Mouse (Mus musculus): ENCODE measurements around the gene R3hdm2. TPM values are rescaled to one million over a fixed set of nuclear protein-coding genes. Genes with fewer than 3 reads are reported as not detected.

R3hdm2 gene
- total RNA-seq, 2 experiments from 2014 or later, result 97.8 to 120 TPM

- DNase-seq, result no peak
Observed at GRCm38 (mm10) chr10:127496156-127496555, 116.0 kb downstream of the R3hdm2 start.

- no peak for DNase-seq
Observed at GRCm38 (mm10) chr10:127499516-127499915, 119.4 kb downstream of the R3hdm2 start.

GRCm38 (mm10) chr10:127500042-127500441 is 119.9 kb downstream of the R3hdm2 start:
- no peak for DNase-seq

GRCm38 (mm10) chr10:127500894-127501893 is 121.1 kb downstream of the R3hdm2 start, which contains the start of gene Stac3:
Stac3 (plus strand) TSS chr10:127501686.
- DNase-seq, result peak; percentile 69

GRCm38 (mm10) chr10:127508239-127508638 is 128.1 kb downstream of the R3hdm2 start:
- peak; percentile 59 for DNase-seq

- DNase-seq, result peak; percentile 63
Observed at GRCm38 (mm10) chr10:127509051-127509836, 129.1 kb downstream of the R3hdm2 start.

GRCm38 (mm10) chr10:127509837-127510701 is 129.9 kb downstream of the R3hdm2 start:
- no peak for DNase-seq

GRCm38 (mm10) chr10:127510895-127511617 is 130.9 kb downstream of the R3hdm2 start:
- DNase-seq, result no peak

- DNase-seq, result no peak
Observed at GRCm38 (mm10) chr10:127511634-127512306, 131.6 kb downstream of the R3hdm2 start.

- DNase-seq, result no peak
Observed at GRCm38 (mm10) chr10:127512307-127512666, 132.2 kb downstream of the R3hdm2 start.

GRCm38 (mm10) chr10:127512813-127513212 is 132.7 kb downstream of the R3hdm2 start:
- peak; percentile 88 for DNase-seq

- no peak for DNase-seq
Observed at GRCm38 (mm10) chr10:127513501-127514091, 133.5 kb downstream of the R3hdm2 start.

GRCm38 (mm10) chr10:127514111-127514698 is 134.1 kb downstream of the R3hdm2 start:
- DNase-seq, result no peak

- peak; percentile 74 for DNase-seq
Observed at GRCm38 (mm10) chr10:127514764-127515163, 134.6 kb downstream of the R3hdm2 start, which contains the start of gene Ndufa4l2. Ndufa4l2 (plus strand) TSS chr10:127514967.

GRCm38 (mm10) chr10:127515271-127515982 is 135.3 kb downstream of the R3hdm2 start:
- DNase-seq, result no peak

GRCm38 (mm10) chr10:127515983-127516459 is 135.9 kb downstream of the R3hdm2 start:
- DNase-seq, result no peak

GRCm38 (mm10) chr10:127516576-127517260 is 136.6 kb downstream of the R3hdm2 start:
- peak; percentile 65 for DNase-seq

- no peak for DNase-seq
Observed at GRCm38 (mm10) chr10:127517941-127518340, 137.8 kb downstream of the R3hdm2 start.

Data from gastrocnemius, postnatal 25 days (tissue).